Mouse (Mus musculus) MEL (cell line): ENCODE measurements at regions not wholly inside any gene's neighbourhood (a gene's known extent, or its start where the extent isn't known, plus 50 kb on each side); places are given as distances from the start of the nearest gene placed in this dataset.

Experiments used
- CHD2 ChIP-seq: IDR thresholded peaks from 2 replicates; pipeline ENCODE4 v1.6.1; 2011; ENCODE audit warnings: low read length, improper control_type of control experiment
- CTCF ChIP-seq, 3 experiments: IDR thresholded peaks in 2 of 3; conservative IDR thresholded peaks in 1 of 3; 2 replicates each; pipeline ENCODE4 v1.5.1; 2011 to 2012; ENCODE audit warnings: low read length in 3 of 3, low read depth in 2 of 3, mild to moderate bottlenecking in 2 of 3, improper control_type of control experiment in 1 of 3, inconsistent platforms in 1 of 3, mixed read lengths in 1 of 3, moderate library complexity in 1 of 3; ENCODE audit not compliant: control insufficient read depth in 1 of 3, insufficient read depth in 1 of 3, poor library complexity in 1 of 3, severe bottlenecking in 1 of 3
- EP300 ChIP-seq, 2 experiments: IDR thresholded peaks; 2 replicates each; pipeline ENCODE4 v1.6.1; 2011; ENCODE audit warnings: improper control_type of control experiment in 2 of 2, low read length in 2 of 2, low read depth in 1 of 2, mild to moderate bottlenecking in 1 of 2
- MYB ChIP-seq: IDR thresholded peaks from 2 replicates; pipeline ENCODE4 v1.6.1; 2011; ENCODE audit warnings: mild to moderate bottlenecking, low read depth, low read length, improper control_type of control experiment
- MYC ChIP-seq: IDR thresholded peaks from 2 replicates; pipeline ENCODE4 v1.6.1; 2011; ENCODE audit warnings: low read depth, mild to moderate bottlenecking, low read length, improper control_type of control experiment, moderate library complexity
- NRF1 ChIP-seq: IDR thresholded peaks from 2 replicates; pipeline ENCODE4 v1.6.1; 2014; ENCODE audit warnings: low read depth, mild to moderate bottlenecking, inconsistent platforms, low read length, improper control_type of control experiment, moderate library complexity; ENCODE audit not compliant: poor library complexity, insufficient read depth, severe bottlenecking
- POLR2A ChIP-seq, 2 experiments: IDR thresholded peaks; 2 replicates each; pipeline ENCODE4 v1.6.1; 2011 to 2012; ENCODE audit warnings: low read length in 2 of 2, mild to moderate bottlenecking in 2 of 2, control low read depth in 1 of 2, improper control_type of control experiment in 1 of 2, low read depth in 1 of 2, moderate library complexity in 1 of 2; ENCODE audit not compliant: control insufficient read depth in 1 of 2, insufficient read depth in 1 of 2, poor library complexity in 1 of 2
- POLR2AphosphoS2 ChIP-seq: IDR thresholded peaks from 2 replicates; pipeline ENCODE4 v1.6.1; 2011; ENCODE audit warnings: low read length, improper control_type of control experiment
- RAD21 ChIP-seq: IDR thresholded peaks from 2 replicates; pipeline ENCODE4 v1.6.1; 2011; ENCODE audit warnings: mild to moderate bottlenecking, low read depth, low read length, improper control_type of control experiment
- SIN3A ChIP-seq: IDR thresholded peaks from 2 replicates; pipeline ENCODE4 v1.6.1; 2012; ENCODE audit warnings: low read length, improper control_type of control experiment, inconsistent platforms
- TAL1 ChIP-seq: IDR thresholded peaks from 2 replicates; pipeline ENCODE4 v1.6.1; 2012; ENCODE audit warnings: mild to moderate bottlenecking, inconsistent platforms, low read length, moderate library complexity, mixed read lengths
- UBTF ChIP-seq: IDR thresholded peaks from 2 replicates; pipeline ENCODE4 v1.6.1; 2012; ENCODE audit warnings: low read depth, mild to moderate bottlenecking, inconsistent platforms, low read length, improper control_type of control experiment, moderate library complexity, borderline replicate concordance; ENCODE audit not compliant: insufficient read depth
- USF1 ChIP-seq: IDR thresholded peaks from 2 replicates; pipeline ENCODE4 v1.6.1; 2014; ENCODE audit warnings: low read depth, mild to moderate bottlenecking, inconsistent platforms, low read length, improper control_type of control experiment, moderate library complexity
- USF2 ChIP-seq, 2 experiments: IDR thresholded peaks; 2 replicates each; pipeline ENCODE4 v1.6.1; 2011 to 2012; ENCODE audit warnings: improper control_type of control experiment in 2 of 2, low read length in 2 of 2, borderline replicate concordance in 1 of 2, inconsistent platforms in 1 of 2, low read depth in 1 of 2, mild to moderate bottlenecking in 1 of 2; ENCODE audit not compliant: insufficient read depth in 1 of 2

DNA sequence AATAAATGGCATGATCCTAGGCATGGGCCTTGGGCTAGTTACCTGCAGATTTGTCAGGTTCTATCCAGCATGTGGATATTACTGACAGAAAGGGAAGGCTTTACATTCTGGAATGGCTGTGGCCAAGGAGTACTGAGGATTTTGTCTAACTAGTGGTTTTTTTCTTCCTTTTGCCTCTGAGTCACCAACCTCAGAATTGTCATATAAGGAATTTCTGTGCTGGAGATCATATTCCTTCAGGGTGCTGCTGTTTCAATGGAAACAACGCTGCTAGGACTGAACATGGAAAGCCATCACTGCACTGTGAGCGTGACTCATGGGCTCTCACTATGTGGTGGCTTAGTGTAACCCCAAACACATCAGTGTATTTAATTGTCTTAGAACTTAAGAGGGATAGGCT, 137.0 kb upstream of the Fam19a1 start:
- TF ChIP-seq CHD2 = no peak
- TF ChIP-seq TAL1 = no peak
- no peak for TF ChIP-seq NRF1
- no peak for TF ChIP-seq SIN3A
- TF ChIP-seq CTCF (IDR thresholded peaks at IDR 0.05 in 2 of 3, conservative IDR thresholded peaks at IDR 0.05 in 1 of 3; ENCODE audit: control insufficient read depth in 1 of 3, insufficient read depth in 1 of 3, low read depth in 2 of 3, low read length in 3 of 3, poor library complexity in 1 of 3, severe bottlenecking in 1 of 3) = no peak
- TF ChIP-seq USF2 (IDR thresholded peaks at IDR 0.05; ENCODE audit: borderline replicate concordance in 1 of 2, insufficient read depth in 1 of 2, low read depth in 1 of 2, low read length in 2 of 2) = no peak
- TF ChIP-seq MYB = no peak
- TF ChIP-seq UBTF = no peak
- no peak for TF ChIP-seq MYC
- TF ChIP-seq USF1 = no peak
- no peak for TF ChIP-seq POLR2AphosphoS2
- no peak for TF ChIP-seq POLR2A (IDR thresholded peaks at IDR 0.05; ENCODE audit: control insufficient read depth in 1 of 2, insufficient read depth in 1 of 2, low read depth in 1 of 2, low read length in 2 of 2, poor library complexity in 1 of 2)
- TF ChIP-seq EP300 (IDR thresholded peaks at IDR 0.05; ENCODE audit: low read depth in 1 of 2, low read length in 2 of 2) = no peak
- no peak for TF ChIP-seq RAD21
